Mouse (Mus musculus) cortical plate, adult 2 months (tissue): Measurements from ENCODE around the gene Cdh5.

Experiments used
- CTCF ChIP-seq: fragments of 200-500 bp; IDR thresholded peaks from 2 replicates; pipeline ENCODE4 v1.5.1; 2011; ENCODE audit warnings: mild to moderate bottlenecking, control low read depth, low read length; ENCODE audit not compliant: insufficient read depth; ENCODE audit errors: extremely low read depth
- POLR2A ChIP-seq: fragments of 200-500 bp; IDR thresholded peaks from 2 replicates; pipeline ENCODE4 v1.6.1; 2011; ENCODE audit warnings: mild to moderate bottlenecking, low read length, control low read depth; ENCODE audit not compliant: insufficient read depth; ENCODE audit errors: extremely low read depth

DNA sequence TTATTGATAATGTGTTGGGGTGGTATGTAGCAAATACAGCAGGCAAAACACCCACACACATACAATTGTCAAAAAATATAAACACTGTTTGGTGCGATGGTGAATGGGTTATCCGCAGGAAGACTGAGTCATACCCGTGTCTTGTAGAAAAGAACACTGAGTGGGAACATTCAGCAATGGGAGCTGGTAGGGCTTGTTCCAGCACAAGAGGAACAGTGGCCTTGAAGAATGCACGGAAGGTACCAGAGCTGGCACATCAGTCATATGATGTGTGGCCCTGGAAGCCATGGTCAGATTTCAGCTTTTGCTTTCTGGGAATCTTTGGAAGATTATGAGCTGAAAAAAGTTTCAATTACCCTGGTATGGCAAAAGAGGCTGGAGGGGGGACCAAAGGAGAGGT lies 85.4 kb downstream of the Cdh5 start:
- TF ChIP-seq POLR2A, result no peak
- TF ChIP-seq CTCF, result no peak
